Mouse (Mus musculus): ENCODE results near the gene Klhl9. TPM values are rescaled to one million over a fixed set of nuclear protein-coding genes. Genes with fewer than 3 reads are reported as not detected.

Gene Klhl9
- polyA plus RNA-seq, 1 experiment from 2014 or later, result 115 TPM

DNA sequence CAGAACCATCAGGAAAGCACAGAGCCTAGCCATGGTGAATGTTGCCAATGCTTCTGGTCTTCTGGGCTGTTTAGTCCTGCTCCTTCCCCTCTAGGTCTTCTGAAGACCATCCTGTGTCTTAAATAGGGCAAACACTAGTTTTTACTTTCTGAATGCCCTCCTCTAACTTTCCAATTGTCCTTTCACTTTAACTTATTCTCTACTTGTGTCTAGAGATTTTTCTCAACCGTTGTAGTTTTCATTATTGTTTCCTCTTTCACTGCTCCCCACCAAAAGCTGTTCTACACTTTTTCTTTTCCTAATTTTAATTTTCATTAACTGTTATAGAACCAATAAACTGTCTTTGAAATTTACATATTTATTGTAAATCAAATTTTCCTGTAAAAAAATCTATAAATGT, 45.4 kb downstream of the Klhl9 start, which contains the start of gene Ifna16:
Gene Ifna16 (minus strand): TSS at position 101 of the 400 bp plus-strand sequence.
- Histone ChIP-seq H3K4me3 (ENCODE audit: low read depth, low read length) (no peak within 1 kb of the TSS), H3K9ac (ENCODE audit: low read depth, low read length) (no peak within 1 kb of the TSS), H3K9me3 (replicated peaks; ENCODE audit: control insufficient read depth, low read length, poor library complexity, severe bottlenecking) (no peaks in the 10 kb centered on the region), H3K36me3 (ENCODE audit: control insufficient read depth, insufficient read depth, low read length) (no peaks in the 10 kb centered on the region), H3K27ac (ENCODE audit: low read length) (no peak within 1 kb of the TSS), H3K4me1 (ENCODE audit: control insufficient read depth, insufficient read depth, low read length) (no peaks in the 10 kb centered on the region), H3K27me3 (ENCODE audit: control insufficient read depth, insufficient read depth, low read depth, low read length) (no peaks in the 10 kb centered on the region), H3K4me2 (ENCODE audit: low read length) (no peak within 1 kb of the TSS)
- ATAC-seq, result no peak
- WGBS, result 90% methylated on average over 1 of the region's 1 CpGs

Other genes with a start within 250 kb of the Klhl9 start
- not detected in 2 replicates for gene Ifnb1, start 199.7 kb downstream of the Klhl9 start, polyA plus RNA-seq (2015; fragmentation: Nextera tagmentation; extraction: Ambion mirVana)
- gene Ifna15, start 164.2 kb downstream of the Klhl9 start, polyA plus RNA-seq (2015; fragmentation: Nextera tagmentation; extraction: Ambion mirVana), result not detected in 2 replicates
- gene Ifna14, start 150.7 kb downstream of the Klhl9 start, polyA plus RNA-seq (2015; fragmentation: Nextera tagmentation; extraction: Ambion mirVana), result not detected in 2 replicates
- not detected in 2 replicates for gene Ifna9, start 130.1 kb downstream of the Klhl9 start, polyA plus RNA-seq (2015; fragmentation: Nextera tagmentation; extraction: Ambion mirVana)
- gene Ifna12, start 119.1 kb downstream of the Klhl9 start, polyA plus RNA-seq (2015; fragmentation: Nextera tagmentation; extraction: Ambion mirVana), result not detected in 2 replicates
- gene C87499, start 88.1 kb downstream of the Klhl9 start, polyA plus RNA-seq (2015; fragmentation: Nextera tagmentation; extraction: Ambion mirVana), result not detected in 2 replicates
- gene Ifna13, start 78.0 kb downstream of the Klhl9 start, polyA plus RNA-seq (2015; fragmentation: Nextera tagmentation; extraction: Ambion mirVana), result not detected in 2 replicates
- gene Ifna16, start 45.5 kb downstream of the Klhl9 start, polyA plus RNA-seq (2015; fragmentation: Nextera tagmentation; extraction: Ambion mirVana), result not detected in 2 replicates
- not detected in 2 replicates for gene Ifna2, start 38.6 kb downstream of the Klhl9 start, polyA plus RNA-seq (2015; fragmentation: Nextera tagmentation; extraction: Ambion mirVana)
- not detected in 2 replicates for gene Ifnab, start 31.1 kb downstream of the Klhl9 start, polyA plus RNA-seq (2015; fragmentation: Nextera tagmentation; extraction: Ambion mirVana)
- gene Gm26566, start 660 bp downstream of the Klhl9 start, polyA plus RNA-seq (2015; fragmentation: Nextera tagmentation; extraction: Ambion mirVana), result 1.3 and 1.7 TPM in 2 replicates
- not detected in 2 replicates for gene Gm13271, start 32.4 kb upstream of the Klhl9 start, polyA plus RNA-seq (2015; fragmentation: Nextera tagmentation; extraction: Ambion mirVana)
- gene Gm13283, start 37.7 kb upstream of the Klhl9 start, polyA plus RNA-seq (2015; fragmentation: Nextera tagmentation; extraction: Ambion mirVana), result not detected in 2 replicates
- not detected in 2 replicates for gene Gm13290, start 51.4 kb upstream of the Klhl9 start, polyA plus RNA-seq (2015; fragmentation: Nextera tagmentation; extraction: Ambion mirVana)
- not detected in 2 replicates for gene Gm13289, start 54.5 kb upstream of the Klhl9 start, polyA plus RNA-seq (2015; fragmentation: Nextera tagmentation; extraction: Ambion mirVana)
- not detected in 2 replicates for gene Gm13272, start 57.4 kb upstream of the Klhl9 start, polyA plus RNA-seq (2015; fragmentation: Nextera tagmentation; extraction: Ambion mirVana)
- gene Ifnz, start 59.7 kb upstream of the Klhl9 start, polyA plus RNA-seq (2015; fragmentation: Nextera tagmentation; extraction: Ambion mirVana), result not detected in 2 replicates
- not detected in 2 replicates for gene Gm13276, start 63.2 kb upstream of the Klhl9 start, polyA plus RNA-seq (2015; fragmentation: Nextera tagmentation; extraction: Ambion mirVana)
- not detected in 2 replicates for gene Gm13277, start 66.2 kb upstream of the Klhl9 start, polyA plus RNA-seq (2015; fragmentation: Nextera tagmentation; extraction: Ambion mirVana)
- not detected in 2 replicates for gene Gm13278, start 69.1 kb upstream of the Klhl9 start, polyA plus RNA-seq (2015; fragmentation: Nextera tagmentation; extraction: Ambion mirVana)
- not detected in 2 replicates for gene Gm13275, start 72.0 kb upstream of the Klhl9 start, polyA plus RNA-seq (2015; fragmentation: Nextera tagmentation; extraction: Ambion mirVana)
- not detected in 2 replicates for gene Gm13279, start 74.9 kb upstream of the Klhl9 start, polyA plus RNA-seq (2015; fragmentation: Nextera tagmentation; extraction: Ambion mirVana)
- gene Gm13285, start 77.2 kb upstream of the Klhl9 start, polyA plus RNA-seq (2015; fragmentation: Nextera tagmentation; extraction: Ambion mirVana), result not detected in 2 replicates
- gene Gm13287, start 80.8 kb upstream of the Klhl9 start, polyA plus RNA-seq (2015; fragmentation: Nextera tagmentation; extraction: Ambion mirVana), result not detected in 2 replicates
- not detected in 2 replicates for gene Gm13288, start 83.1 kb upstream of the Klhl9 start, polyA plus RNA-seq (2015; fragmentation: Nextera tagmentation; extraction: Ambion mirVana)
- not detected in 2 replicates for gene Ifna7, start 93.8 kb upstream of the Klhl9 start, polyA plus RNA-seq (2015; fragmentation: Nextera tagmentation; extraction: Ambion mirVana)
- gene Ifna11, start 97.5 kb upstream of the Klhl9 start, polyA plus RNA-seq (2015; fragmentation: Nextera tagmentation; extraction: Ambion mirVana), result not detected in 2 replicates
- gene Ifna6, start 105.0 kb upstream of the Klhl9 start, polyA plus RNA-seq (2015; fragmentation: Nextera tagmentation; extraction: Ambion mirVana), result not detected in 2 replicates
- gene Ifna5, start 113.1 kb upstream of the Klhl9 start, polyA plus RNA-seq (2015; fragmentation: Nextera tagmentation; extraction: Ambion mirVana), result not detected in 2 replicates
- gene Ifna4, start 119.4 kb upstream of the Klhl9 start, polyA plus RNA-seq (2015; fragmentation: Nextera tagmentation; extraction: Ambion mirVana), result not detected in 2 replicates
- gene Ifna1, start 127.6 kb upstream of the Klhl9 start, polyA plus RNA-seq (2015; fragmentation: Nextera tagmentation; extraction: Ambion mirVana), result not detected in 2 replicates
- gene Ifne, start 157.7 kb upstream of the Klhl9 start, polyA plus RNA-seq (2015; fragmentation: Nextera tagmentation; extraction: Ambion mirVana), result not detected in 2 replicates

Measured in midbrain, embryonic 16.5 days (tissue).